Mouse (Mus musculus): ENCODE measurements around the gene Prkcg. TPM values are rescaled to one million over a fixed set of nuclear protein-coding genes. Genes with fewer than 3 reads are reported as not detected.

Gene Prkcg
- polyA plus RNA-seq, 1 experiment from 2014 or later: 0.57 TPM

DNA sequence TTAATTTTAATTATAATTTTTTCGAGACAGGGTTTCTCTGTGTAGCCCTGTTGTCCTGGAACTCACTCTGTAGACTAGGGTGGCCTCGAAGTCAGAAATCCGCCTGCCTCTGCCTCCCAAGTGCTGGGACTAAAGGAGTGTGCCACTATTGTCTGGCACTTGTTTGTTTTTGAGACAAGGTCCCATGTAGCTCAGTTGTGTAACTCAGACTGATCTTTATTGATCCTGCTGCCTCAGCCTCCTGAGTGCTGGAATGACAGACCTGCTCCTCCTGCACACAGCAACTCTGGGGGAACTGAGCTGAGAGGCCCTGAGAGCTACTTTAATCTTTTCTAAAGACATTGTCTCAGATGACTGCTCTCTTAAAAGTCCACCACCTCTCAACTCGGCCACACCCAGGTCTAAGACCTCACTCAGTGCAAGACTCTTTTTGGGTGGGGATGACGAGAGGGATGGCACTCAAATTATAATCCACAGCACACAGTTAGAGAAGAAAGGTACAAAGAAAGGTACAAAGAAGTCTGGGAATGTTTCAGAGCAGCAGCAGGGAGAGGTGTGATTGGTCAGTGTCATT, 8.8 kb upstream of the Prkcg start:
- 77% methylated on average over 5 of the region's 5 CpGs for WGBS

DNA sequence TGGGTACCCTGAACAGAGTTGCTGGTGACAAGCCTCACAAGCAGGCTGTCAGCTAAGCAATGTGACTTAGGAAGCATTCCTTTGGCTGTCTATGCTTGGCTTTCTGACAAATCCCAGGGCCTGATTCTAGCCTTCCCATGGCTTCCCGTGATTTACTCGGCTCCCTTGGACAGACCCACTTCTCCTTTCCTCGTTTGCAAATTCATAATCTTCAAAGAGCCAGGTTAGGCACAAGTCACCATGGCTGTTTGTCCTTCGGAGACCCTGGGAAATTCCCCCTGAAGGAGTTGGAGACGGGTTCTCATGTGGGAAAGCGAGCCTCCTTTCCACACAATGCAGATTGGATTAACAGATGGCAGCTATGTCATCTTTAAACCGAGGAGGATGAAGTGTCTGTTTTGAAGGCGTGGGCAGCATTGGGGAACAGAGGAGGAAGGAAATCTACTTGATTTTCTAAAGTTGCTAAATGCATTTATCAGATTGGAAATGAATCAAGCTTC, 8.3 kb upstream of the Prkcg start:
- H3K36me3 ChIP-seq (ENCODE audit: control insufficient read depth, insufficient read depth): no peaks in the 10 kb centered on the region
- no peak overlapping the region for H3K27ac ChIP-seq (ENCODE audit: low read depth, low read length)
- WGBS: 47% methylated on average over 8 of the region's 8 CpGs
- H3K4me2 ChIP-seq (replicated peaks; ENCODE audit: low read depth): no peak overlapping the region
- ATAC-seq: no peak
- no peaks in the 10 kb centered on the region for H3K9me3 ChIP-seq (ENCODE audit: control insufficient read depth)
- no peak for TF ChIP-seq CTCF (IDR thresholded peaks at IDR 0.05; ENCODE audit: low read depth)
- H3K4me1 ChIP-seq (replicated peaks; ENCODE audit: control insufficient read depth, insufficient read depth, low read length): no peaks in the 10 kb centered on the region
- no peak overlapping the region for H3K4me3 ChIP-seq (ENCODE audit: low read depth, low read length)
- no peaks in the 10 kb centered on the region for H3K27me3 ChIP-seq (replicated peaks; ENCODE audit: control insufficient read depth, insufficient read depth, low read length)
- no peak overlapping the region for H3K9ac ChIP-seq (ENCODE audit: low read depth, low read length)

More for the DNA sequence above, 8.8 kb upstream of the Prkcg start:
- no peak overlapping the region for H3K4me2 ChIP-seq (replicated peaks; ENCODE audit: low read depth)
- no peak overlapping the region for H3K9ac ChIP-seq (ENCODE audit: low read depth, low read length)
- H3K27me3 ChIP-seq (replicated peaks; ENCODE audit: control insufficient read depth, insufficient read depth, low read length): no peaks in the 10 kb centered on the region
- H3K4me1 ChIP-seq (replicated peaks; ENCODE audit: control insufficient read depth, insufficient read depth, low read length): no peaks in the 10 kb centered on the region
- H3K9me3 ChIP-seq (ENCODE audit: control insufficient read depth): no peaks in the 10 kb centered on the region
- H3K4me3 ChIP-seq (ENCODE audit: low read depth, low read length): no peak overlapping the region
- ATAC-seq: no peak
- no peaks in the 10 kb centered on the region for H3K36me3 ChIP-seq (ENCODE audit: control insufficient read depth, insufficient read depth)
- no peak for TF ChIP-seq CTCF (IDR thresholded peaks at IDR 0.05; ENCODE audit: low read depth)
- no peak overlapping the region for H3K27ac ChIP-seq (ENCODE audit: low read depth, low read length)

DNA sequence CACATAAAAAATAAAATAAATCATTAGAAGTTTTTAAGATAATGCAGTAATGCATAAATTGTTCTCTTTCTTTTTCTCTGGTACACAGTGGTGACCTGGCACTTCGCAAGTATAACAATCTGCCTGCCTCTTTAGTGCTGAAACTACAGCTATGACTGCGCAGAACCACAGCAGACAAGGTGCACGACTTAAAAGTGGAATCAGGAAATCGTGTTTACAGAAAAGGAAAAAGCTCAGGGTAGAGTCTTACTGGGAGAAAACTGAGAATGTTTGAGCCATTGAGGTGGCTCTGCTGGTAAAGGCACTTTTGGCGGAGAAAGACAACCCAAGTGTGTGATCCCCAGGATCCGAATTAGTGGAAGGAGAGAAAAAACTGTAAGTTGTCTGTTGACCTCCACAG, 7.2 kb upstream of the Prkcg start:
- no peaks in the 10 kb centered on the region for H3K9me3 ChIP-seq (ENCODE audit: control insufficient read depth)
- no peak overlapping the region for H3K4me2 ChIP-seq (replicated peaks; ENCODE audit: low read depth)
- no peak for ATAC-seq
- no peaks in the 10 kb centered on the region for H3K36me3 ChIP-seq (ENCODE audit: control insufficient read depth, insufficient read depth)
- no peak overlapping the region for H3K27ac ChIP-seq (ENCODE audit: low read depth, low read length)
- 83% methylated on average over 6 of the region's 6 CpGs for WGBS
- no peak for TF ChIP-seq CTCF (IDR thresholded peaks at IDR 0.05; ENCODE audit: low read depth)
- H3K4me3 ChIP-seq (ENCODE audit: low read depth, low read length): no peak overlapping the region
- no peaks in the 10 kb centered on the region for H3K4me1 ChIP-seq (replicated peaks; ENCODE audit: control insufficient read depth, insufficient read depth, low read length)
- H3K27me3 ChIP-seq (replicated peaks; ENCODE audit: control insufficient read depth, insufficient read depth, low read length): no peaks in the 10 kb centered on the region
- no peak overlapping the region for H3K9ac ChIP-seq (ENCODE audit: low read depth, low read length)

DNA sequence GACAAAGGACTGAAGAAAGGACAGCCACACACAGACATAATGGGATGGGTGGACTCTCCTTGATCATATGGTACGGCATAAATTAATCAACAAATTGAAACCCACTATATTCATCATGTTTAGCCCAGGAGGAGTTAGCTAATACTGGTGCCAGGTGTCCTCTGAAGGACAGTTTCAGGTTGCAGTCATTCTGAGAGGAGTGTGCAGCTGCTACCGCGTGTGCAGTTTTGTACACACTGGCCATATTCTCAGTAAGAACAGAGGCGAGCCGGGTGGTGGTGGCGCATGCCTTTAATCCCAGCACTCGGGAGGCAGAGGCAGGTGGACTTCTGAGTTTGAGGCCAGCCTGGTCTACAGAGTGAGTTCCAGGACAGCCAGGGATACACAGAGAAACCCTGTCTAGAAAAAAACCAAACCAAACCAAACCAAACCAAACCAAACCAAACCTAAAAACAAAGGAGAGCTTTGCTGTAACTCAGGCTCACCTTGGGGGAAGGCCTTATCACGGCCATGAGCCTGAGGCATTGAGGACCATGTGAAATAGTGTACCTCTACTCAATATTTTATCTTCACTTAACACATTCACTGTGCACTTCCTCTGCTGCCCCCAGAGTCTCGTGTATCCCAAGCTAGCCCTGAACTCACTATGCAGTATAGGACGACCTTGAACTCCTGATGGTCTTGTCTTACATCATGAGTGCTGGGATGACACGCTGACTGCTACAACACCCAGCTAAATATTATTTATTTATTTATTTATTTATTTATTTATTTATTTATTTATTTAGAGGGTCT, 5.7 kb upstream of the Prkcg start:
- Histone ChIP-seq H3K9me3 (ENCODE audit: control insufficient read depth) (no peaks in the 10 kb centered on the region), H3K4me2 (replicated peaks; ENCODE audit: low read depth) (no peak overlapping the region), H3K4me1 (replicated peaks; ENCODE audit: control insufficient read depth, insufficient read depth, low read length) (0 out of 2 replicates have a peak, but pooled peaks cover 3% of the 10 kb centered on the region), H3K27ac (ENCODE audit: low read depth, low read length) (no peak overlapping the region), H3K36me3 (ENCODE audit: control insufficient read depth, insufficient read depth) (no peaks in the 10 kb centered on the region), H3K27me3 (replicated peaks; ENCODE audit: control insufficient read depth, insufficient read depth, low read length) (no peaks in the 10 kb centered on the region), H3K4me3 (ENCODE audit: low read depth, low read length) (no peak overlapping the region), H3K9ac (ENCODE audit: low read depth, low read length) (no peak overlapping the region)
- 88% methylated on average over 11 of the region's 11 CpGs for WGBS
- no peak for ATAC-seq
- TF ChIP-seq CTCF (IDR thresholded peaks at IDR 0.05; ENCODE audit: low read depth): no peak

DNA sequence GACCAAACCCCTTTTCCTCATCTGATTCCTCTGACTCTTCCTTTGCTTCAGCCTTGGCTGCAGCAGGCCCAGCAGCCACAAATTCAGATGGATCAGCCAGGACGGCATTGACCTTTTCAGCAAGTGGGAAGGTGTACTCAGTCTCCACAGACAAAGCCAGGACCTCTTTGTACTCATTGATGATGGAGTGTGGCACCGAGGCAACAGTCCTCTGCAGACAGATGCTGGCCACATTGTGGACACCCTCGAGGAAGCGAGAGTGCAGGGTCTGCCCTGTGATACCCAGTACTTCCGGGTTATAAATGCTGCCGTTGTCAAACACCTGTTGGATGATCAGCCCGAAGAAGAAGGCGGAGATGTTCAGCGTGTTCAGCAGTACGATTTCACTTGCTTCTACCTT, 4.4 kb upstream of the Prkcg start:
- H3K4me1 ChIP-seq (replicated peaks; ENCODE audit: control insufficient read depth, insufficient read depth, low read length): 0 out of 2 replicates have a peak, but pooled peaks cover 3% of the 10 kb centered on the region
- H3K9me3 ChIP-seq (ENCODE audit: control insufficient read depth): no peaks in the 10 kb centered on the region
- 77% methylated on average over 10 of the region's 10 CpGs for WGBS
- H3K9ac ChIP-seq (ENCODE audit: low read depth, low read length): no peak overlapping the region
- TF ChIP-seq CTCF (IDR thresholded peaks at IDR 0.05; ENCODE audit: low read depth): no peak
- no peak overlapping the region for H3K4me3 ChIP-seq (ENCODE audit: low read depth, low read length)
- H3K27ac ChIP-seq (ENCODE audit: low read depth, low read length): no peak overlapping the region
- H3K4me2 ChIP-seq (replicated peaks; ENCODE audit: low read depth): no peak overlapping the region
- no peaks in the 10 kb centered on the region for H3K27me3 ChIP-seq (replicated peaks; ENCODE audit: control insufficient read depth, insufficient read depth, low read length)
- H3K36me3 ChIP-seq (ENCODE audit: control insufficient read depth, insufficient read depth): no peaks in the 10 kb centered on the region
- ATAC-seq: no peak

DNA sequence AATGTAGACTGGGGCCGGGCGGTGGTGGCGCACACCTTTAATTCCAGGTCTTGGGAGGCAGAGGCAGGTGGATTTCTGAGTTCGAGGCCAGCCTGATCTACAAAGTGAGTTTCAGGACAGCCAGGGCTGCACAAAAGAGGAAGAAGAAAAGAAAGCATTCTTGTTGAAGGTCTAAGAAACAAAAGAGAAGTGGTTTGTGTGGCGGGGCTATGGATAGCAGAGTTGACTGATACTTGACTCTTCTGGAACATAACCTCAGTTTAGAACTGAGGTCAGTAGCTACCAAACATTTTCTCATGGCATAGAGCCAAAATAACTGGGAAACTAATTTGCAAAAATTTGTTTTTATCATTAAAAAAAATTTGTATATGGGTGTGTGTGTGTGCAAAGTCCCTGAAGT, 2.9 kb upstream of the Prkcg start:
- Histone ChIP-seq H3K4me2 (replicated peaks; ENCODE audit: low read depth) (no peak overlapping the region), H3K9me3 (ENCODE audit: control insufficient read depth) (no peaks in the 10 kb centered on the region), H3K27me3 (replicated peaks; ENCODE audit: control insufficient read depth, insufficient read depth, low read length) (no peaks in the 10 kb centered on the region), H3K36me3 (ENCODE audit: control insufficient read depth, insufficient read depth) (no peaks in the 10 kb centered on the region), H3K4me1 (replicated peaks; ENCODE audit: control insufficient read depth, insufficient read depth, low read length) (0 out of 2 replicates have a peak, but pooled peaks cover 6% of the 10 kb centered on the region), H3K27ac (ENCODE audit: low read depth, low read length) (no peak overlapping the region), H3K9ac (ENCODE audit: low read depth, low read length) (no peak overlapping the region), H3K4me3 (ENCODE audit: low read depth, low read length) (no peak overlapping the region)
- WGBS: 92% methylated on average over 5 of the region's 5 CpGs
- TF ChIP-seq CTCF (IDR thresholded peaks at IDR 0.05; ENCODE audit: low read depth): no peak
- no peak for ATAC-seq

All from intestine, postnatal 0 days (tissue).